Mouse (Mus musculus): Measurements from ENCODE around the gene Tpr. TPM values are rescaled to one million over a fixed set of nuclear protein-coding genes. Genes with fewer than 3 reads are reported as not detected.
A peak's percentile ranks its signal among the peaks of the same experiment; 100 is the strongest.

The Tpr gene
- polyA plus RNA-seq, 1 experiment from 2014 or later = 159 TPM

- Histone ChIP-seq H3K9ac (no peak overlapping the region), H3K36me3 (ENCODE audit: insufficient read depth) (no peaks in the 10 kb centered on the region), H3K27me3 (ENCODE audit: insufficient read depth, low read length) (no peaks in the 10 kb centered on the region), H3K4me3 (ENCODE audit: low read depth, low read length) (no peak overlapping the region), H3K4me2 (no peak overlapping the region), H3K9me3 (ENCODE audit: low read depth, low read length) (no peaks in the 10 kb centered on the region), H3K27ac (ENCODE audit: low read depth) (no peak overlapping the region), H3K4me1 (ENCODE audit: insufficient read depth) (no peaks in the 10 kb centered on the region)
- no peak for DNase-seq
- ATAC-seq (ENCODE audit: insufficient read depth) = no peak
- 91% methylated on average over 2 of the region's 2 CpGs for WGBS
- TF ChIP-seq CTCF (IDR thresholded peaks at IDR 0.05; ENCODE audit: low read depth) = no peak
These were observed 96.5 kb downstream of the Tpr start for GRCm38 (mm10) chr1:150489148-150489547.

DNA sequence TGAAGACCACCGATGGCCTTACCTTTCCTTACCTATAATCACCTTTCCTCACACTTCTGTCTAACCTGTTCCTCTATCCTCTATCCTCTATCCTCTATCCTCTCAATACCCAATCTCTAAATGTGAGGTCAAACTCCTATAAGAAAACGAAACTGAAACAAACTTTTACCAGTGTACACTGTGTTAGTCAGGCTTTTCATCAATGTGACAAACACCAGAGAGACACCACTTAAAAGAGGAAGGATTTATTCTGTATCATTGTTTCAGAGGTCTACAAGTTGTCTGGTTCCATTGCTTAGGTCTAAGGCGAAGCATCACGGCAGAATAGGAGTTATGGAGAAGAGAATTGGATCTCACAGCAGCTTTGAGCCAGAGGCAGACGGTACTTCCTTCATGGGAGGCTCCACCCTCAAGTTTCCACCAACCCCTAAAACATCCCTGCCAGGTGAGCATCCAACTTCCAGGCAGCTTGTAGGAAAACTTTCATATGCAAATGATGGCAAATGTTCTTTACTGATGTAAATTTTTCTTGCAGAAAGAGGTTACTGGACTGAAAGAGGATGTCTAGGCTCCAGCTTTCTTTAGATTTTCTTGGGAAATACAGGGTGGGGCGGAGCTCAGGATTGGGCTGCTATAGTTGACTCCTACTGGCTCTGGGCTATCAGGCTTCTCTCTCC lies 104.1 kb downstream of the Tpr start:
- no peak overlapping the region for H3K4me2 ChIP-seq
- no peak overlapping the region for H3K4me3 ChIP-seq (ENCODE audit: low read depth, low read length)
- 0 out of 2 replicates have a peak, but pooled peaks cover 5% of the 10 kb centered on the region for H3K9me3 ChIP-seq (ENCODE audit: low read depth, low read length)
- H3K27me3 ChIP-seq (ENCODE audit: insufficient read depth, low read length) = no peaks in the 10 kb centered on the region
- 74% methylated on average over 6 of the region's 6 CpGs for WGBS
- H3K27ac ChIP-seq (ENCODE audit: low read depth) = no peak overlapping the region
- DNase-seq (no peak), ATAC-seq (ENCODE audit: insufficient read depth) (no peak)
- no peaks in the 10 kb centered on the region for H3K36me3 ChIP-seq (ENCODE audit: insufficient read depth)
- no peak for TF ChIP-seq CTCF (IDR thresholded peaks at IDR 0.05; ENCODE audit: low read depth)
- no peaks in the 10 kb centered on the region for H3K4me1 ChIP-seq (ENCODE audit: insufficient read depth)
- no peak overlapping the region for H3K9ac ChIP-seq

DNA sequence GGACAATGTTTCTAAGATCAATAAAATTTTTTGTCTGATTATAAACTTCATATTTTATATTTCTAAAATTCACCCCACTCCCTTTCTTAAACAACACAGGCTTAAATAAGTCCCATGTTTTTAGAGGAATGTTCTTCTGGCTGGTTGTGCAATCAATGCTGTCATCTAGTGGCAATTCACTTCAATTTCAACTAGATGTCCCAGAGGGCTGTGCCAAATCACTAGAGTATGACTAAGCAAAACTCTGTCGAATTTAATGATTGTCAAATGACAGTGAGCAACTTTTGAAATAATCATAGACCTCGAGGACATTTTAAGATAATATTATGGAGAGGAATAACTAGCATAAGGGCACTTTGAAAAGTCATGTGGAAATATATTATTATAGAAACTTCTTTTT lies 105.1 kb downstream of the Tpr start:
- WGBS = 55% methylated on average over 2 of the region's 2 CpGs
- ATAC-seq (ENCODE audit: insufficient read depth) = no peak
- no peaks in the 10 kb centered on the region for H3K4me1 ChIP-seq (ENCODE audit: insufficient read depth)

GRCm38 (mm10) chr1:150498177-150498576 lies 105.5 kb downstream of the Tpr start:
- no peak overlapping the region for H3K9ac ChIP-seq
- WGBS = 80% methylated on average over 2 of the region's 2 CpGs
- ATAC-seq (ENCODE audit: insufficient read depth) = no peak
- H3K4me2 ChIP-seq = no peak overlapping the region
- no peaks in the 10 kb centered on the region for H3K27me3 ChIP-seq (ENCODE audit: insufficient read depth, low read length)
- no peak overlapping the region for H3K27ac ChIP-seq (ENCODE audit: low read depth)
- H3K36me3 ChIP-seq (ENCODE audit: insufficient read depth) = no peaks in the 10 kb centered on the region
- DNase-seq = no peak
- TF ChIP-seq CTCF (IDR thresholded peaks at IDR 0.05; ENCODE audit: low read depth) = no peak
- no peaks in the 10 kb centered on the region for H3K4me1 ChIP-seq (ENCODE audit: insufficient read depth)
- no peak overlapping the region for H3K4me3 ChIP-seq (ENCODE audit: low read depth, low read length)
- 0 out of 2 replicates have a peak, but pooled peaks cover 5% of the 10 kb centered on the region for H3K9me3 ChIP-seq (ENCODE audit: low read depth, low read length)

More for the DNA sequence above, 105.1 kb downstream of the Tpr start:
- Histone ChIP-seq H3K4me2 (no peak overlapping the region), H3K9me3 (ENCODE audit: low read depth, low read length) (0 out of 2 replicates have a peak, but pooled peaks cover 5% of the 10 kb centered on the region), H3K27me3 (ENCODE audit: insufficient read depth, low read length) (no peaks in the 10 kb centered on the region), H3K27ac (ENCODE audit: low read depth) (no peak overlapping the region), H3K36me3 (ENCODE audit: insufficient read depth) (no peaks in the 10 kb centered on the region), H3K4me3 (ENCODE audit: low read depth, low read length) (no peak overlapping the region), H3K9ac (no peak overlapping the region)
- DNase-seq = peak; percentile 56
- peak; percentile 38; the same call in 1 of the 2 replicates for TF ChIP-seq CTCF (IDR thresholded peaks at IDR 0.05; ENCODE audit: low read depth)

Other genes with a start within 250 kb of the Tpr start
- not detected in 2 replicates for gene Pdc, start 73.4 kb upstream of the Tpr start, polyA plus RNA-seq (2014; fragmentation: Nextera tagmentation; extraction: Ambion mirVana)
- gene Odr4, start 242 bp downstream of the Tpr start, polyA plus RNA-seq (2014; fragmentation: Nextera tagmentation; extraction: Ambion mirVana) = 36.2 and 40.0 TPM in 2 replicates
- gene Prg4, start 73.3 kb downstream of the Tpr start, polyA plus RNA-seq (2014; fragmentation: Nextera tagmentation; extraction: Ambion mirVana) = 0.55 TPM in 2 replicates

Measured in lung, embryonic 14.5 days (tissue).